Mouse (Mus musculus) heart, postnatal 0 days (tissue): ENCODE results near the gene Wdr70.

Experiments used
- CTCF ChIP-seq: IDR thresholded peaks from 2 replicates; pipeline ENCODE4 v1.5.1; 2016; ENCODE audit warnings: antibody characterized with exemption, control low read depth, low read depth
- EP300 ChIP-seq: IDR thresholded peaks from 2 replicates; pipeline ENCODE4 v1.6.1; 2016; ENCODE audit warnings: antibody characterized with exemption, low read depth

- no peak for TF ChIP-seq CTCF
- no peak for TF ChIP-seq EP300
Measured at GRCm38 (mm10) chr15:7923281-7923680, 175.7 kb downstream of the Wdr70 start.
